Mouse (Mus musculus): ENCODE results near the gene Brca2. TPM values are rescaled to one million over a fixed set of nuclear protein-coding genes. Genes with fewer than 3 reads are reported as not detected.

The Brca2 gene
- 12.4 TPM for polyA plus RNA-seq (2015; fragmentation: Illumina TruSeq; extraction: RNeasy Lipid Tissue Mini Kit (QIAGEN cat#74804); ENCODE audit: insufficient read depth, low replicate concordance)

GRCm38 (mm10) chr5:150521937-150522866 lies at the start of gene Brca2:
Gene Brca2 (plus strand): TSS chr5:150522630.

GRCm38 (mm10) chr5:150518064-150518463 lies 4.4 kb upstream of the Brca2 start, which contains the start of gene Zar1l:
Gene Zar1l (minus strand): TSS chr5:150518164.

GRCm38 (mm10) chr5:150597088-150597487 lies 74.7 kb downstream of the Brca2 start, which contains the start of gene N4bp2l1:
Gene N4bp2l1 (minus strand): TSS chr5:150597188.

Other genes with a start within 250 kb of the Brca2 start
- not detected for gene Zar1l, start 4.5 kb upstream of the Brca2 start, polyA plus RNA-seq (2015; fragmentation: Illumina TruSeq; extraction: RNeasy Lipid Tissue Mini Kit (QIAGEN cat#74804); ENCODE audit: insufficient read depth, low replicate concordance)
- 91.4 TPM for gene N4bp2l1, start 74.6 kb downstream of the Brca2 start, polyA plus RNA-seq (2015; fragmentation: Illumina TruSeq; extraction: RNeasy Lipid Tissue Mini Kit (QIAGEN cat#74804); ENCODE audit: insufficient read depth, low replicate concordance)
- 100 TPM for gene N4bp2l2, start 143.6 kb downstream of the Brca2 start, polyA plus RNA-seq (2015; fragmentation: Illumina TruSeq; extraction: RNeasy Lipid Tissue Mini Kit (QIAGEN cat#74804); ENCODE audit: insufficient read depth, low replicate concordance)
- 50.4 TPM for gene Pds5b, start 151.1 kb downstream of the Brca2 start, polyA plus RNA-seq (2015; fragmentation: Illumina TruSeq; extraction: RNeasy Lipid Tissue Mini Kit (QIAGEN cat#74804); ENCODE audit: insufficient read depth, low replicate concordance)